Mouse (Mus musculus) c-Kit-positive CD71-positive TER-119-positive erythroid progenitor cells, embryonic 14.5 days (primary cell): ENCODE measurements around the gene Hnrnpa3.
"Not testable (repeated sequence)": the region's sequence is repeated elsewhere in the genome, so short reads cannot be mapped to it uniquely, and the experiment has no call there.

ENCODE experiments used
- DNase-seq: peaks from one replicate; pipeline ENCODE4 v3.0.0-alpha.2; 2013; ENCODE audit warnings: low spot score

Hnrnpa3 gene

DNA sequence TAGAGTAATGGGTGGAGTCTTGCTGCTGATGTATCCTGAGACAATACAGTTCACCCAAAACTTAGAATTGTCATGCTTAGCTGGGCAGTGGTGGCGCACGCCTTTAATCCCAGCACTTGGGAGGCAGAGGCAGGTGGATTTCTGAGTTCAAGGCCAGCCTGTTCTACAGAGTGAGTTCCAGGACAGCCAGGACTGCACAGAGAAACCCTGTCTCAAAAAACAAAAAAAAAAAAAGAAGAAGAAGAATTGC, 22.1 kb upstream of the Hnrnpa3 start:
- not testable (repeated sequence) for DNase-seq

DNA sequence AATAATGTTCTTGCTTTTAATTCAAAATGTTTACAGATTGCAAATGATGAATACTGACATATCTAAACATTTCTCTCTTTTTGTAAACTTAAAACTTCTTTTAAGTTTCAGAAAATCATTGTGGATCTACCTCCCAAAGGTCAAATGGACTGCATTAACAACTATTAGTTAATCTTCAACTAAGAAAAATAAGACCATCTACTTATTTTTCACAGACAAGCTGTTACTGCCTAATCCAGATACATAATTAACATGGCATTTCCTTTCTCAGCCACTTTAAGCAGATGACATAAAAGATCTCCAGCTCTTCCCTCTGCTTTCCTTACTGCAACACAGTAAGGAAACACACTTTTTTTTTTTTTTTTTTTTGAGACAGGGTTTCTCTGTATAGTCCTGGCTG, 21.7 kb upstream of the Hnrnpa3 start:
- no peak for DNase-seq

DNA sequence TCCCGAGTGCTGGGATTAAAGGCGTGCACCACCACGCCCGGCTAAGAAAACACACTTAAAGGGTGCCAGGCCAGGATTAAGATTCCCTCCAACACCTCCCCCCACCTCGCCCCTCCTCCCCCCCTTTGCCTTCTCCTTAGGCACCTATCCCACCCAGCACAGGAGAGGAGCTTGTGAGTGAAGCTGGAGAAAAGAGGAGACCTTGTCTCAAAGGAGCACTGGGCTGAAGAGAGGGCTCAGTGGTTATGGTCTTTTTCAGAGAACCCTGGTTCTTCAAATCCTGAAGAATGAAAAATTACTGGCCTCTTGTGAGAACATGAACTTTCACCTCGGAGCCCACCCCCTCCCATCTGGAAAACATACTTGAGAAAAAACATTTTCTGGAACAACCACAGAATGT, 21.2 kb upstream of the Hnrnpa3 start:
- not testable (repeated sequence) for DNase-seq

DNA sequence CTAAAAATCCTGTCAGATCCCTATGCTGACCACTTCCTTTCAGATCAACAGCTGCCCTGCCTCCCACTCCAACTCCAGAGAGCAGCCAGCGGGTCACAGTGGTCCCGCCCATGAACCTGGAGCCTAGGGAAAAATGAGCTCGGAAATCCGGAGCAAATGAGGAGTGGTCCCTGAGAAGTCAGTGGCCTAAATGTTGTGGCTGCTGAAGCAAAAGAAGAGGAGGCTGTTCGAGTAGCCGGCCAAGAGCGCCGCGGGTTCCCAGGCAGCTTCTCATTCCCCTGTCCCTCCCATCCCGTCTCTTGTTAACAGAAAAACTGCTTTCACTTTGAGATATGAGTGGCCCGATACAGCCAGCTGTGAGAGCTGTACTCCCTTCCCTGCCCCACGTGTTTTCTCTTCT, 19.5 kb upstream of the Hnrnpa3 start:
- not testable (repeated sequence) for DNase-seq

DNA sequence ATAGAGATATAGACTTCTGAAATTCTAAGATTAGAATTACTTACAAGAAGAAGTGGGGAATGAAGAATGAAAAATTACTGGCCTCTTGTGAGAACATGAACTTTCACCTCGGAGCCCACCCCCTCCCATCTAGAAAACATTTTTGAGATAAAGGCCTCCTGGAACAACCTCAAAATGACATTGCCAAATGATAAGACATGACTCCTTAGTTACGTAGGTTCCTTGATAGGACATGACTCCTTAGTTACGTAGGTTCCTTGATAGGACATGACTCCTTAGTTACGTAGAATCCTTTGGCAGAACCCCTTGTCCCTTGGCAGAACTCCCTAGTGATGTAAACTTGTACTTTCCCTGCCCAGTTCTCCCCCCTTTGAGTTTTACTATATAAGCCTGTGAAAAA, 16.7 kb upstream of the Hnrnpa3 start:
- not testable (repeated sequence) for DNase-seq

DNA sequence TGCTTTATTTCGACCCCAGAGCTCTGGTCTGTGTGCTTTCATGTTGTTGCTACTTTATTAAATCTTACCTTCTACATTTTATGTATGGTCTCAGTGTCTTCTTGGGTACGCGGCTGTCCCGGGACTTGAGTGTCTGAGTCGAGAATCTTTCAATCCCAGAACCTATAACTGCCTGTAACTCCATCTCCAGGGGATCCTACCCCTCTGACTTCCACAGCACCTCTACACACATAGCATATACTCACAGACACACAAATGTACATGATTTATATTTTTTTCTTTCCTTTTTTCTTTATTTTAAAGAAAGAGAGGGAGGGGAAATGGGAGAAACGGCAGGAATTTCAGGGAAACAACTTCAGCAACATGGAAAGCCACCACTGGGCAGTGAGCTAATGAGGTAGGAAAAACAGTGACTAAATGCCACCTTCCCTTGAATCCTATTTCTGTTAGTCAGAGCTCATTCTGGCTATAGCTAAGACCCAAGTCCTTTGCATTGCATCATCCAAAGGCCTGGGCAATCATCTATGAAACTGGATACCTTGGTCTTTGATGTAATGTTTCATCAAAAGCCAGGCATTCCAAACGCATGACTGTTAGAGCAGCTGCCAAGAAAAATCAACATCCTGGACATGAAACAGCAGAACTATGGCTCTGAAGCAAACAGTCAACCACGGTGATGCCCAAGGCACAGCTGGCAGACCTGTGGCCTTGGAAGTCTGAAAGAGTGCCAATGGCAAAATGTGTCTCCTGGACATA, 16.1 kb upstream of the Hnrnpa3 start:
- no peak for DNase-seq

DNA sequence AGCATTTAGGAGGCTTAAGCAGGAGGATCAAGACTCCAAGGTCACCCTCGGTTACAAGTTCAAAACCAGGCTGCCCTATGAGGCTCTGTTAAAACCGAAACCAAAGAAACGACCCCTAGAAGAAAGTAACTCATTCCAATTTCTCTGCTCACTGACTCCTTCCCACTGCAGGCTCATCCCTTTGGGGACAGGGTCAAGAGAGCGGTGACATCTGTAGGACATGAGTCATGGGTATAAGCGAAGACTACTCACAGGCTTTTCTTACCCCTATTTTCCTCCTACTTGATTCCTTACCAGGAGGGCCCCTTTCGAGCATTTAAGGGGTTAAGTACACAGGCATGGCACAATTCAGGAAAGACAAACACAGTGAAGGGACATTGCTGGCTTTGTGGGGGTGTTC, 15.1 kb upstream of the Hnrnpa3 start:
- DNase-seq, result no peak

DNA sequence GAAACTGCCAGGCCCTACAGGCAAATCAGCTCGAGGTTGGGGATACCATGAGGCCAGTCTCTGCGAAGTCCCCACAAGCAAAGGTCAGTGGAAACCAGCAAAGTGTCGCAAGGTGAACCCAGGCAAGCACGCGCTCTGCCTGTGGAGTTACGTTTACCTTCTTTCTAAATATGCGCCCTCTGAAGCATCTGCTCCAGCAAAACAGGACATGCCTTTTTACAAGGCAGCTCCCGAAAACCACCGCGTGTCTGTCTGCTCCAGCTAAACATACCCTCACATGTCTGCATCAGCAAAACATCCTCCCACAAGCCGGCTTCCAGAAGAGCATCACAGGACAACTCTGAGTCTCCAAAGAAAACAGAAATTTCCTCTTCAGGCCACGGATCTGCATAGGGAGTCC, 13.8 kb upstream of the Hnrnpa3 start:
- no peak for DNase-seq

DNA sequence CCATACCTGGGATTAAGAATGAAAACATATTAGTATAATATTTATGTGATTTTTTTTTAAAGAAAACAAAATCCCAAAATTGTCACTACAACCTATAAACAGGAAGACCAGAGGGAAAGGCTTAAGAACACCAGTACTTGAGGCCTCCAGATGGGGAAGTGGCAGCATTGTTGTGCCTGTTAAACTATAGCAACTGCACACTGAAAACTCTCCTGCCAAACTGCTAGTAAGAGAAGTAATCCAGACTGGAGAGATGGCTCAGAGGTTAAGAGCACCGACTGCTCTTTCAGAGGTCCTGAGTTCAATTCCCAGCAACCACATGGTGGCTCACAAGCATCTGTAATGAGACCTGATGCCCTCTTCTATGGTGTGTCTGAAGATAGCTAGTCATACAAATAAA, 8.6 kb upstream of the Hnrnpa3 start:
- DNase-seq, result no peak

DNA sequence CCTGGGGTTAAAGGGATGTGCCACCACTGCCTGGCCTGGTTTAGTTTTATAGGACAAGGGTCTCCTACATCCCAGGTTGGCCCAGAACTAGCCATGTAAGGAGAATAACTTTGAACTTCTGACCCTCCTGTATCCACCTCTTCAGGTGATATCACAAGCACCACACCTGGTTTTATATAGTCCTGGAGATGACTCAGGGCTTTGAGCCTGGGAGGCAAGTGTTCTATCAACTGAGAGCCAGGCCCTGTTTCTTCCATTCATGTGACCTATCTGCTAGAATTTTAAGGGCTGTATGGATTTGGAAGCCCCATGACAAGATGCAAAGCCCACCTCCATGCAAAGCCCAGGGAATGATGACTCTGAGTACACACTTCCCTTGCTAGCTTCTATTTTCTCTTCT, 5.9 kb upstream of the Hnrnpa3 start:
- no peak for DNase-seq

DNA sequence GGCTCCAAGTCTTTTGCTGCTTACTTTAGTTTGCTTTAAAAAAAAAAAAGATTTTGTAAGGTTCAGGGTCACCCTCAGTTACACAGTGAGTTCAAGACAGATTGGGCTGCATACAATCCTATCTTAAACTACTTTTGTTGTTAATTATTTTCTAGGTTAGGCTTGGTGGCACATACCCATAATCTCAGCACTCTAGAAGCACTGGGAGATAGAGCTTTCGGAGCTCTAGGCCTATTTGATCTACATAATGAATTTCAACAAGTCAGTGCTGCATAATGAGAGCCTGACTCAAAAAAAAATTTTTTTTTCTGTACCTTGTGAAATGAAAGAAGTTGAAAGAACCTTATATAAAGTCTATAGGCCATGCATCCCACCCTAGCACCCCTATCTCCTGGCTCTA, 4.4 kb upstream of the Hnrnpa3 start:
- DNase-seq, result no peak

DNA sequence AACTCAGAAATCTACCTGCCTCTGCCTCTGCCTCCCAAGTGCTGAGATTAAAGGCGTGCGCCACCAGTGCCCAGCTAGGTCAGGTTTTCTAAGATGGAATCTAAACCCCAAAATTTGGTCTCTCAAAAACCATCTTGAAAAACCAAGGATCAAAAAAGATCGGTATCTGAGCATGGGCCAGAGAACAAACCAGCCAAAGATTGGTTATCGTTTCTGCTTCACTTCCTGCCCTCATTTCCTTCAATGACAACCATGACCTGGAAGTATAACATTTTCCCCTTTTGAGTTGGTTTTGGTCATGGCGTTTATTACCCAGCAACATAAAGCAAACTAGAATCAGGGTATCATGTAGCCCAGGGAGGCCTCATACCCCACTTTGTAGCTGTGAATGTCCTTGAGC, 2.1 kb upstream of the Hnrnpa3 start:
- DNase-seq, result no peak

DNA sequence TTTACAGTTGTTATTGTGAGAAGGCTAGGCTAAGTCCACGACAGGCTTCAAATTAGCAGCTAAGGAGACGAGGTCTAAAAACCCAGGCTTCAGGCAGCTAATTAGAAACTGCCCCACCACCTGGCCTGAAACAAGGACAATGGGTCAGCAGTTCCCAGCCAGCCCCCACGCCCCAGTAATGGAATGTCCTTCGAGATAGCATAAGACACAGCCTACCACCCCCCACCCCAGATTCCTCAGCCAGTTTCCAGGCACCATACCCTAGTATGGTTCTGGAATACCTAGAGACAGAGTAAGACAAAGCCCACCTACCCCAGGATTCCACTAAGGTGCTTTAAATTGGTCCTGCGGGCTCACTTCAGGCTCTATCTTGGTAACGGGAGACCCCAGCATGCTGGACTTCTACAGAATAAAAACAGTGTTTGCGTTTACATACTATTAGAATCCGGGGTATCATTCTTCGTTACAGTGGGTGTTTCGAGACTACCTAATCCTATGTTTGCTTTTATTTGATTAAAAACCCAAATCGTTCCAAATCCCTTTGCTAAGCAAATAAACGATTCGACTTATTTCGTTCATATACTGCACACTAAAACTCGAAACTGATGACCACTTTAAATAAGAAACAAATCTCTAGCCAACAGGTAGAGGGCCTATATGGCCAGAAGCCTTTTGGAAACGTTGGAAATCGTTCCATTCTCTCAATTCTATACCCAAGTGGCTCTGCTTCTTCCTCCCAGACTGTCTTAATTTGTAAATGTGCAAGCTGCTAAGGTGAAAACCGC, 962 bp upstream of the Hnrnpa3 start:
- DNase-seq, result no peak

DNA sequence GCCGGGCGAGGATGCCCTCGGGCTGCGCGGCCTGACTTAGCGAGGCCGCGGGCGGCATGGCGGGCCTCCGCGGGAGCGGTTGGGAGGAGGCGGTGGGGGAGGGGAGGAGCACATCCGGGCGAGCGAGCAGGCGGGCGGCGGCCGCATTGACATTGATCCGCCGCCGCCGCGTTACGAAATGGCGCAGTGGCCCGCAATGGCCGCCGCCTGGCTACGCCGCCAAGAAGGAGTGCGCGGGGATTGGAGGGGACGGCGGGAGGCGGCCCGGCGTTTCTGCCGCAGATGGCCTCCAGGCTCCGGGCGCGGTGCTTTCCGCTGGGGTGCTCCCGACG, 534 bp downstream of the Hnrnpa3 start:
- DNase-seq, result peak; percentile 67

DNA sequence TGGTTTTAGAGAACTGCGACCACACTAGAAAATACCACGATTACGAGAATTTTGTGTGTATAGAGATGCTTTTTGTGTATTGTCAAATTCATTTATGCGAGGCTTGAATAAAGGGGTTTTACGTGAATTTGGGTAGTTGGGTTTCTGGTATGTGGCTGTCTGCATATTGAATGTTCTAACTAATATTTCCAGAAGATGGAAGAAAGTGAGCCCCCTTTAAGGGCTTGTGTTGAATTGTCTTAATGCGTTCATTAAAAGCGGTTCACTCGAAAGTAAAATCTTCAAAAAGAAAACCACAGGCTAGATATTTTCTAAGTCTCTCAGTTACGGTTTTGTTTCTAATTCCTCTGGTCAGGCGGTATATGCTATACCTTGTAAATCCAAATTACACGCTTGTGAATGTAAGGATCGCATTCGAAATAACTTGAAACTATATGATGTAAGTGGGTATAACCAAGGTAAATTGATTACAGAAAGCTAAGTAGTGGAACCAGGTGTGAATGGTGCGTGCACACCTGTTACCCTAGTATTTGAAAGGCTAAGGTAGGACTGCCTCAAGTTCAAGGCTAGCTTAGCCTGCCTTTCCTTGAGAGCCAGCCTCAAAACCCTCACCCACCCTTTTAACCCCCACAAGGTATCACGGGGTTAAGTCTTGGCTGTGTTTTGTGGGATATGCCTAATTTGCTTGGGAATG, 1.3 kb downstream of the Hnrnpa3 start:
- no peak for DNase-seq

DNA sequence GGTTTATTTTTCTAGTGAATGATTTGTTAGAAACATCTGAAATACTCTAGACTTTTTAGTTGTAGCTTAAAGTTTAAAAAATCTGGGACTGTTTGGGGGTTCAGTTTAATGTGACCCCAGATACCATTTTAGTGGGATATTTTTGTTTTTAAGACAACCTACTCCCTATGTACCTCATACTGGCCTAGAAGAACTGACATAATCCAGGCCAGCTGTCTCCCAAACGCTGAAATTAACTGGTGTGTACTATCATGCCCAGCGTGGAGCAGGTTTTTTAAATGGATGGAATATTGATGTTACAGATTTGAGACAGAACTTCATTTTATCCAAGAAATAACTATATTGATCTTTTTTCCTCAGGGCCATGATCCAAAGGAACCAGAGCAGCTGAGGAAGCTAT, 2.0 kb downstream of the Hnrnpa3 start:
- DNase-seq, result no peak

DNA sequence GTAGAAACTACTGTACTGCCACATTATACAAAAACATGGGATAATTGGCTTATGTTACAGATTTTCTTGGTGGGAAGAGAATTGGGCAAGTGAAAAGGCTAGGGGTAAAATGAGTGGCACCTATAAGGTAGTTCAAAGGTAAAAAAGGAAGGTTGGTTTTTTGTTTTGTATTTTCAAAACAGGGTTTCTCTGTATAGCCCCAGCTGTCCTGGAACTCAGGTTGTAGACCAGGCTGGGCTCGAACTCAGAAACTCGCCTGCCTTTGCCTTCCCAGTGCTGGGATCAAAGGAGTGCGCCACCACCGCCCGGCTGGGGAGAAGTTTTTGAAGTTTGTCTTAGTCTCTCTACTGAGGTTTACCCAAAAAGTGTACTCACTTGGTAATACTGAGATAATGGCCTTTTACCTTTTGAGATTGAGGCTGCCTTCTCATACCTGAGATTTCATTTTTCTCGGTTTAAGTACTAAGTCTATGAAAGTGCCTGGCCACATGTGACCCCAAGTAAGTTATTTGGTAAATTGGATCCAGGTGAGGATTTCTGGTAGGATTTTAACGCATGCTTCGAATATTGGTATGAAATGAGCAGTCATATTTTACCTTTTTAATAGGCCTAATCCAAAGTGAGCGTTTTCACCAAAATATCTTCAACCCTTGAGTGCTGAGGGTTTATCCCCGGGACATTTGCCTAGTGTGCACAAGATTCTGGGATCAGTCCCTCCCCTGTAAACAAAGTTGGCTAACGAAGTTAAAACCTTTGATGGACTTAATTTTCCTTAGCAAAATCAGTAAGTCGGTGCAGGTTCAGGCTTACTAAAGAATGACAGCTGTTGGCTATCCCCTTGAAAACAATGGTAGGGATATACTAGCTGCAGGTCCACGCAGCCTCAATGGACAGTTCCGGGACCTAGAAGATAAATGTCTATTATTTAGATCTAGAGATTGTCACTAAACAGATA, 10.7 kb downstream of the Hnrnpa3 start:
- no peak for DNase-seq

DNA sequence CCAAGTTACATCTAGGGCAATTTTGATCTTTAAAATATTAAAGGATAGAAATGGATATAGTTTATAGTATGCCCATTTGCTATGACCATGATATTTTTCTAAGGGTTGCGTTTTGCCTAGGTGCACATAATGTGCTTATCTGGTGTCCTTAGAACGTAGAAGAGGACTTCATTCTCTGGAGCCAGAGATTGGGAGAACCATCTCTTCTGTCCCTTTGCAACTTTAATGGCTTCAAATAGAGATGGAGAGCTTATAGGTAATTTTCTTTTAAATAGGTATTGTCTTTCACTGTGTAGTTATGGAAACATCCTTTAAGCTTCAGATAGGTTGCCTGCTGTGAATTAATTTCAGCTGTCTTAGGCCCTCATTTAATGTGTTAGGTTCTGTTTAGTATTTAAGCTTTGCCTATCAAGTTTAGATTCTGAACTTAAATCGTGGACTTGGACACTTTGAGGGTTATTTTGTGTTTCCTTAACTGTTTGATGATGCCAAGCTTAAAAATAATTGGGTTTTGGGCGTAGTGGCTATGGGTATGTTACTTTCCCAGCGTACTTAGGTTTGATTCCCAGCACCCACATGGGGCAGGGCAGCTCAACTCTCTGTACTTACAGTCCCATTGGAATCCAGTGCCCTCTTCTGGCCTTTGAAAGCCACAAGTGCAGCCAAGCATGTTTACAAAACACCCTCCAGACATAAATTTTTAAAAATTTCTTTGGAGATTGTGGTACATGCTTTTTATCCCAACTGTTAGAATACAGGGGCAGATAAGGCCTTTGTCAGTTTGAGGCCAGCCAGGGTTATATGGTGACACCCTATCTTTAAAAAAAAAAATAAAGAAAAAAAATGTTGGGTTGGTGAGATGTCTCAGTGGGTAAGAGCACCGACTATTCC, 11.6 kb downstream of the Hnrnpa3 start:
- DNase-seq, result no peak

DNA sequence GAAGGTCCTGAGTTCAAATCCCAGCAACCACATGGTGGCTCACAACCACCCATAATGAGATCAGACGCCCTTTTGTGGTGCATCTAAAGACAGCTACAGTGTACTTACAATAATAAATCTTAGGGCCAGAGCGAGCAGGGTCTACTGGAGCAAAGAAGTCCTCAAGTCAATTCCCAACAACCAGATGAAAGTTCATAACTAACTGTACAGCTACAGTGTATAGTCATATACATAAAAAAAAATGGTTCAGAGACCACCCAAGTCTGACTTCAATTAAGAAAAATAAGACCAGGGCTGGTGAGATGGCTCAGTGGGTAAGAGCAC, 12.2 kb downstream of the Hnrnpa3 start:
- no peak for DNase-seq

DNA sequence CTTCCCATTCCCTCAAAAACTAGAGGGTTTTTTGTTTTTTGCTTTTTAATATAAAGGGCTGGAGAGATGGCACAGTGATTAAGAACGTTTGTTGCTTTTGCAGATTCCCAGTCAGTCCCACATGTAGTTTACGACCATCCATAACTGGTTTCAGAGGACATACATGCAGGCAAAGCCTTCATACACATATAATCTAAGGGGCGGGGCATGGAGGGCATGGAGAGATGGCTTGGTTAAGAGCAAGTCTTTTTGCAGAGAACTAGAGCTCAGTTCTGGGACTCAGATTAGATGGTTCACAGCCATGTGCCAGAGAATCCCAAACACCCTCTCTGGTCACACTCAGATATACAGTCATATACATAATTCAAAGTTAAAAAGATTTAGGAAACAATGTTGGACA, 13.5 kb downstream of the Hnrnpa3 start:
- no peak for DNase-seq

DNA sequence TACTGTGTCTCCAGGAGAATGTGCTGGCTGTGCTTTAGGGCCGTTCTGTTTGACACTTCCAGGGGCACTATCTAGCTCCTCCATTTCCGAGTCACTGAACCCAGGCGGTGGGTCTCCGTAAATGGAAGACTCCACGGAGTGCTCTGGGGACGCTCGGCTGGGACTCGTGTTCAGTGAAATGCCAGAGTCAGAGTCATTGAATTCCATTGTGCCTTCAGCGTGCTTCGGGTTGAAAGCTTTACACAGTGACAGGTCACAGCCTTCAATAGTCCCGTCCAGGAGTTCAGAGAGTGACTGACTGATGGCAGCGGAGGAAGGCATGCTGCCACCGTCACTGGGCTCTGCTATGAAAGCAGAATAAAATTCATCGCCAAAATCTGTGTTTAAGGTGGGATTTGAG, 17.5 kb downstream of the Hnrnpa3 start:
- DNase-seq, result no peak

DNA sequence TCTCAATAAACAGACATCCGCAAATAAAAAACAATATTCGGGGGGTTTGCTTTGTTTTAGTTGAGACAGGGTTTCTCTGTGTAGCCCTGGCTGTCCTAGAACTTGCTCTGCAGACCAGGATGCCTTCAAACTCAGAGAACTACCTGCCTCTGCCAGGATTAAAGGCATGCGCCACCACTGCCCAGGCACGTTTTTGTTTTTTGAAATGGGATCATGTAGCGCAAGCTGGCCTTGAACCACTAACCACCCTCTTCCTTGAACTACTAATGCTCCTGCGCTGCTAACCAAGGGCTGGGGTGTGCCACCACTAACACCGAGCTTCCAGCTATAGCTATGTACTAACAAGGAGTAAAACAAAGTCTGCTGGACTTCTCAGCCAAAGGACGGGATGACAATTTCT, 20.9 kb downstream of the Hnrnpa3 start:
- no peak for DNase-seq
